Mouse (Mus musculus): ENCODE measurements around the gene Tmem87b. TPM values are rescaled to one million over a fixed set of nuclear protein-coding genes. Genes with fewer than 3 reads are reported as not detected.
A peak's percentile ranks its signal among the peaks of the same experiment; 100 is the strongest.

The Tmem87b gene
- polyA plus RNA-seq, 1 experiment from 2014 or later, result 31.9 TPM

- TF ChIP-seq CTCF (IDR thresholded peaks at IDR 0.05; ENCODE audit: low read depth) (no peak), EP300 (optimal IDR thresholded peaks at IDR 0.05) (no peak)
- 91% methylated on average over 5 of the region's 5 CpGs for WGBS
- no peak overlapping the region for H3K4me2 ChIP-seq (replicated peaks; ENCODE audit: low read depth)
Observed at GRCm38 (mm10) chr2:128823893-128824292, 6.0 kb downstream of the Tmem87b start.

DNA sequence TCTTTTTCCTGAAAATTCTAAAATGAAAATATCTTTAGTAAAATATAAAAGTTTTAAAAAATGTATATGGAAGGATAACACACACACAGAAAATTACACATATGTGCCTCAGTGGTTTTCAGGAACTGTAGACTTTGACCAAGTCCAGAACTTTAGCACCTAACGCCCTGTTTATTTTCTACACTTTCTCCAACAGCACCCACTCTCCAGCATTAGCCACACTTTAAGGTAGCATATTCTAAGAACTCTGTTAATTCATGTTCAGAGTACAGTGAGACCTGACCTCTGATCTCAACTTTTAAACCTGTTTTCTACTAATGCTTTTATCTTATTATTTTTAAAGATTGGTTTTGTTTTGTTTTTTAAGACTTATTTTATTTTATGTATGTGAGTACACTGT, 9.9 kb downstream of the Tmem87b start:
- WGBS, result 88% methylated on average over 1 of the region's 1 CpGs
- H3K27me3 ChIP-seq (ENCODE audit: control insufficient read depth, insufficient read depth, low read length), result no peaks in the 10 kb centered on the region
- H3K4me3 ChIP-seq (ENCODE audit: low read depth, low read length), result no peak overlapping the region
- ATAC-seq (ENCODE audit: low FRiP score, low TSS enrichment) (no peak), DNase-seq (ENCODE audit: low spot score) (no peak)
- H3K9me3 ChIP-seq (ENCODE audit: control insufficient read depth, low read length), result no peaks in the 10 kb centered on the region
- no peak overlapping the region for H3K9ac ChIP-seq (ENCODE audit: low read length)
- H3K36me3 ChIP-seq (ENCODE audit: control insufficient read depth, insufficient read depth, low read length), result 0 out of 2 replicates have a peak, but pooled peaks cover 10% of the 10 kb centered on the region
- TF ChIP-seq CTCF (IDR thresholded peaks at IDR 0.05; ENCODE audit: low read depth) (no peak), EP300 (optimal IDR thresholded peaks at IDR 0.05) (no peak)
- H3K27ac ChIP-seq (replicated peaks), result no peak overlapping the region
- no peak overlapping the region for H3K4me2 ChIP-seq (replicated peaks; ENCODE audit: low read depth)
- H3K4me1 ChIP-seq (replicated peaks; ENCODE audit: control insufficient read depth, insufficient read depth), result no peaks in the 10 kb centered on the region

More at GRCm38 (mm10) chr2:128823893-128824292, 6.0 kb downstream of the Tmem87b start:
- H3K27me3 ChIP-seq (ENCODE audit: control insufficient read depth, insufficient read depth, low read length), result no peaks in the 10 kb centered on the region
- no peaks in the 10 kb centered on the region for H3K9me3 ChIP-seq (ENCODE audit: control insufficient read depth, low read length)
- H3K4me1 ChIP-seq (replicated peaks; ENCODE audit: control insufficient read depth, insufficient read depth), result no peaks in the 10 kb centered on the region
- H3K4me3 ChIP-seq (ENCODE audit: low read depth, low read length), result no peak overlapping the region
- ATAC-seq (ENCODE audit: low FRiP score, low TSS enrichment) (no peak), DNase-seq (ENCODE audit: low spot score) (no peak)
- H3K9ac ChIP-seq (ENCODE audit: low read length), result no peak overlapping the region
- 0 out of 2 replicates have a peak, but pooled peaks cover 1% of the 10 kb centered on the region for H3K36me3 ChIP-seq (ENCODE audit: control insufficient read depth, insufficient read depth, low read length)
- H3K27ac ChIP-seq (replicated peaks), result no peak overlapping the region

DNA sequence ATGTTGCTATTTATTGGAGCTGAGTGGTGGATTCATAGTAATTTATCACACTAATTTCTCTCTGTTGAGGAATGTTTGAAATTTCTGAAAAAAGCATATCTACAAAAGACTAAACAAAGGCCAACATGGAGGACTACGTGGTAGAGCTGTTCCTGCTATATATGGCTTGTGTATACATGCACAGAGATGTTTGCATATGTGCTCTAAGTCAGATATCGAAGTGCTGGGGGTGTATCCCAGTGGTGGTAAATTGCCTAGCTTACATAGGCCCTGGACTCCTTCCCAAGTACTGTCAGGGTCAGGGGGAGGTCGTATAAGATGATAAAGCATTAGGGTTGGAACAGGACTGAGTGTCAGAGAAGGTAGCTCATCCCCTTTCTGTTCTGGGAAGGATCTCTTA, 14.7 kb downstream of the Tmem87b start:
- DNase-seq (ENCODE audit: low spot score) (no peak), ATAC-seq (ENCODE audit: low FRiP score, low TSS enrichment) (peak; percentile 73)
- no peak for TF ChIP-seq EP300 (optimal IDR thresholded peaks at IDR 0.05)
- TF ChIP-seq CTCF (IDR thresholded peaks at IDR 0.05; ENCODE audit: low read depth), result no peak
- no peak overlapping the region for H3K9ac ChIP-seq (ENCODE audit: low read length)
- H3K9me3 ChIP-seq (ENCODE audit: control insufficient read depth, low read length), result no peaks in the 10 kb centered on the region
- no peaks in the 10 kb centered on the region for H3K4me1 ChIP-seq (replicated peaks; ENCODE audit: control insufficient read depth, insufficient read depth)
- H3K27me3 ChIP-seq (ENCODE audit: control insufficient read depth, insufficient read depth, low read length), result no peaks in the 10 kb centered on the region
- no peak overlapping the region for H3K27ac ChIP-seq (replicated peaks)
- H3K36me3 ChIP-seq (ENCODE audit: control insufficient read depth, insufficient read depth, low read length), result peaks cover 24% of the 10 kb centered on the region; the same call in 1 of the 2 replicates
- 32% methylated on average over 3 of the region's 3 CpGs for WGBS
- no peak overlapping the region for H3K4me2 ChIP-seq (replicated peaks; ENCODE audit: low read depth)
- H3K4me3 ChIP-seq (ENCODE audit: low read depth, low read length), result no peak overlapping the region

GRCm38 (mm10) chr2:128833035-128833434, 15.1 kb downstream of the Tmem87b start:
- WGBS, result 77% methylated on average over 2 of the region's 2 CpGs
- no peak overlapping the region for H3K9ac ChIP-seq (ENCODE audit: low read length)
- DNase-seq (ENCODE audit: low spot score) (no peak), ATAC-seq (ENCODE audit: low FRiP score, low TSS enrichment) (peak; percentile 77)
- H3K36me3 ChIP-seq (ENCODE audit: control insufficient read depth, insufficient read depth, low read length), result peaks cover 24% of the 10 kb centered on the region; the same call in 1 of the 2 replicates
- no peak overlapping the region for H3K4me3 ChIP-seq (ENCODE audit: low read depth, low read length)
- H3K4me2 ChIP-seq (replicated peaks; ENCODE audit: low read depth), result no peak overlapping the region
- H3K4me1 ChIP-seq (replicated peaks; ENCODE audit: control insufficient read depth, insufficient read depth), result no peaks in the 10 kb centered on the region
- no peak for TF ChIP-seq EP300 (optimal IDR thresholded peaks at IDR 0.05)
- no peak for TF ChIP-seq CTCF (IDR thresholded peaks at IDR 0.05; ENCODE audit: low read depth)
- peak overlapping the region; percentile 41; the same call in 1 of the 2 replicates for H3K27ac ChIP-seq (replicated peaks)
- no peaks in the 10 kb centered on the region for H3K9me3 ChIP-seq (ENCODE audit: control insufficient read depth, low read length)
- H3K27me3 ChIP-seq (ENCODE audit: control insufficient read depth, insufficient read depth, low read length), result no peaks in the 10 kb centered on the region

GRCm38 (mm10) chr2:128833435-128833834, 15.5 kb downstream of the Tmem87b start:
- H3K4me1 ChIP-seq (replicated peaks; ENCODE audit: control insufficient read depth, insufficient read depth), result no peaks in the 10 kb centered on the region
- 78% methylated on average over 2 of the region's 2 CpGs for WGBS
- no peak for TF ChIP-seq EP300 (optimal IDR thresholded peaks at IDR 0.05)
- no peak for TF ChIP-seq CTCF (IDR thresholded peaks at IDR 0.05; ENCODE audit: low read depth)
- no peaks in the 10 kb centered on the region for H3K9me3 ChIP-seq (ENCODE audit: control insufficient read depth, low read length)
- 0 out of 2 replicates have a peak, but pooled peaks have one; percentile 44 for ATAC-seq (ENCODE audit: low FRiP score, low TSS enrichment)
- peak overlapping the region; percentile 41; the same call in 1 of the 2 replicates for H3K27ac ChIP-seq (replicated peaks)
- H3K9ac ChIP-seq (ENCODE audit: low read length), result no peak overlapping the region
- no peaks in the 10 kb centered on the region for H3K27me3 ChIP-seq (ENCODE audit: control insufficient read depth, insufficient read depth, low read length)
- peaks cover 24% of the 10 kb centered on the region; the same call in 1 of the 2 replicates for H3K36me3 ChIP-seq (ENCODE audit: control insufficient read depth, insufficient read depth, low read length)
- H3K4me2 ChIP-seq (replicated peaks; ENCODE audit: low read depth), result no peak overlapping the region
- no peak for DNase-seq (ENCODE audit: low spot score)
- H3K4me3 ChIP-seq (ENCODE audit: low read depth, low read length), result no peak overlapping the region

GRCm38 (mm10) chr2:128837531-128837930, 19.6 kb downstream of the Tmem87b start:
- ATAC-seq (ENCODE audit: low FRiP score, low TSS enrichment) (no peak), DNase-seq (ENCODE audit: low spot score) (no peak)
- H3K27me3 ChIP-seq (ENCODE audit: control insufficient read depth, insufficient read depth, low read length), result no peaks in the 10 kb centered on the region
- no peak overlapping the region for H3K9ac ChIP-seq (ENCODE audit: low read length)
- TF ChIP-seq CTCF (IDR thresholded peaks at IDR 0.05; ENCODE audit: low read depth), result no peak
- TF ChIP-seq EP300 (optimal IDR thresholded peaks at IDR 0.05), result no peak
- no peak overlapping the region for H3K27ac ChIP-seq (replicated peaks)
- WGBS, result 76% methylated on average over 8 of the region's 8 CpGs
- no peak overlapping the region for H3K4me3 ChIP-seq (ENCODE audit: low read depth, low read length)
- H3K4me1 ChIP-seq (replicated peaks; ENCODE audit: control insufficient read depth, insufficient read depth), result no peaks in the 10 kb centered on the region
- peaks cover 17% of the 10 kb centered on the region for H3K36me3 ChIP-seq (ENCODE audit: control insufficient read depth, insufficient read depth, low read length)
- H3K4me2 ChIP-seq (replicated peaks; ENCODE audit: low read depth), result no peak overlapping the region
- no peaks in the 10 kb centered on the region for H3K9me3 ChIP-seq (ENCODE audit: control insufficient read depth, low read length)
